Mouse (Mus musculus) stomach, embryonic 14.5 days (tissue): ENCODE measurements around the gene Fam126a. TPM values are rescaled to one million over a fixed set of nuclear protein-coding genes. Genes with fewer than 3 reads are reported as not detected.
A peak's percentile ranks its signal among the peaks of the same experiment; 100 is the strongest.
"Not testable (repeated sequence)": the region's sequence is repeated elsewhere in the genome, so short reads cannot be mapped to it uniquely, and the experiment has no call there.

ENCODE experiments used
- ATAC-seq: fragments of 200-750 bp; cut with Nextera tagmentation; 2 replicates; pipeline ENCODE4 v1.8.0; 2017; ENCODE audit warnings: low read depth, moderate TSS enrichment; ENCODE audit not compliant: insufficient number of reproducible peaks, insufficient read depth, low FRiP score
- H3K27ac ChIP-seq: fragments of 300-500 bp; sonication (generic); 2 replicates; pipeline ENCODE4 v1.5.1; 2014; ENCODE audit warnings: mild to moderate bottlenecking, low read length, moderate library complexity, mixed read lengths
- H3K27me3 ChIP-seq: fragments of 300-500 bp; sonication (generic); 2 replicates; pipeline ENCODE4 v1.6.1; 2014; ENCODE audit warnings: low read length, control low read depth, mixed read lengths; ENCODE audit not compliant: control insufficient read depth, insufficient read depth
- H3K36me3 ChIP-seq: fragments of 300-500 bp; sonication (generic); 2 replicates; pipeline ENCODE4 v1.6.1; 2014; ENCODE audit warnings: mild to moderate bottlenecking, control low read depth, low read length, moderate library complexity, mixed read lengths; ENCODE audit not compliant: control insufficient read depth, insufficient read depth
- H3K4me1 ChIP-seq: fragments of 300-500 bp; sonication (generic); 2 replicates; pipeline ENCODE4 v1.6.1; 2014; ENCODE audit warnings: low read length, control low read depth, mixed read lengths; ENCODE audit not compliant: control insufficient read depth, insufficient read depth
- H3K4me2 ChIP-seq: fragments of 300-500 bp; sonication (generic); replicated peaks from 2 replicates; pipeline ENCODE4 v1.6.1; 2014; ENCODE audit warnings: low read depth, low read length, control low read depth
- H3K4me3 ChIP-seq: fragments of 300-500 bp; sonication (generic); 2 replicates; pipeline ENCODE4 v1.5.1; 2014; ENCODE audit warnings: low read depth, low read length, control low read depth
- H3K9ac ChIP-seq: fragments of 300-500 bp; sonication (generic); replicated peaks from 2 replicates; pipeline ENCODE4 v1.6.1; 2014; ENCODE audit warnings: low read depth, mild to moderate bottlenecking, control low read depth, low read length, moderate library complexity, mixed read lengths
- H3K9me3 ChIP-seq: fragments of 300-500 bp; sonication (generic); 2 replicates; pipeline ENCODE4 v1.6.1; 2016; ENCODE audit warnings: low read depth, low read length, control low read depth; ENCODE audit not compliant: control insufficient read depth
- WGBS: fragments of 180-500 bp; shearing (Covaris S2); extraction: QIAGEN DNeasy Blood & Tissue Kit; methylation state at CpG from one replicate; pipeline ENCODE4 v1.1.7; 2014; 5-methylcytosine and 5-hydroxymethylcytosine counted together
- polyA plus RNA-seq: library from polyadenylated mRNA; unstranded; fragments of >200 nt; fragmentation: Nextera tagmentation; extraction: Ambion mirVana; gene quantifications from 2 replicates; pipeline ENCODE4 v1.2.1, GENCODE M21; 2014

Gene Fam126a
- polyA plus RNA-seq, 1 experiment from 2014 or later: 21.3 TPM

DNA sequence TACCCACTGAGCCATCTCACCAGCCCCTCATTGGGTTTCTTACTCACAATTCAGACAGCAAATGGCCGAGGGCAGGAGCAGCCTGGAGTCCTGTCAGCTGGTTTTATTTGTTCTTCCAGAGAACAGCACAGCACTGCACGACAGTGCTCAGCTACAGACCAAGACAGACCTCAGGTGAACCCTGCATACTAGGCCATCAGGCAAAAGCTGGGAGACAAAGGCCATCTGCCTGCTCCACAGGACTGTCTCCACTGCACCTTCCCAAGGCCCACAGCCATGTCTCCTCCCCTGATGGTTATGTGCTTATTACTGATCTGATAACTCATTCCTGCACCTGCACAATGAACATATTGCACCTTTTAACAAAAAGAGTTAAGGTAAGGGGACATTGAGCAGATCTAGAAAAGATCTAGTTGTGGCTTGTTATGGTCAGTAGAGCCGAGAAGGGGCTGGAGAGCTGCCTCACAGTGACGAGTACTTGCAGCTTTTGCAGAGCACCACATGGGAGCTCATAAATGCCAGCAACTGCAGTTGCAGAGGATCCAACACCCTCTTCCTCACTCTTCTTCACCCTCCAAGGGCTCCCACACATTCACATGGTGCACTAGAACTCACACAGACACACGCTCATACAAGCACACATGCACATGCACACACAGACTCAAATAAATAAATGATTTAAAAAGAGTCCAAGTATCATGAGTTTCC is 137.2 kb downstream of the Fam126a start:
- H3K9ac ChIP-seq: no peak overlapping the region
- no peaks in the 10 kb centered on the region for H3K9me3 ChIP-seq
- H3K4me1 ChIP-seq: no peaks in the 10 kb centered on the region
- H3K4me2 ChIP-seq: no peak overlapping the region
- H3K27ac ChIP-seq: no peak overlapping the region
- WGBS: 75% methylated on average over 5 of the region's 5 CpGs
- no peak for ATAC-seq
- H3K36me3 ChIP-seq: no peaks in the 10 kb centered on the region
- no peaks in the 10 kb centered on the region for H3K27me3 ChIP-seq
- H3K4me3 ChIP-seq: no peak overlapping the region

DNA sequence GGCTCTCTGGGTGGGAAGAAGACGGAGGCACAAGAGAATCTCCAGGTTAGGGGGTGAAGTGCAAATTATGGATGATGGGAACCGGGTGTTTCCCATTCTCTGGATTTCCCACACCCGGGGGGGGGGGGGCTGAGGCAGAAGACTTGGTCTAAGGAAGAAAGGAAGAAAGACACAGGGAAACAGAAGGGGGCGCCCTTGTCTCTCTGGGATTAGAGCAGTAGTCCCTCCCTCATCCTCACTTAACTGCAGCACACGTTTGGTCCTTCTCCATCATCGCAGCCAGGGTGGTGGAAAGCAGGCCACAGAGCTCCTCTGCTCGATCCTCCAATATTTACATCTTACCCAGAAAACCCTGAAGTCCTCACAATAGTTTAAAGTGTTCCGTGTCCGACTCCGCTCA is 139.8 kb downstream of the Fam126a start:
- no peak overlapping the region for H3K9ac ChIP-seq
- H3K27me3 ChIP-seq: no peaks in the 10 kb centered on the region
- no peaks in the 10 kb centered on the region for H3K36me3 ChIP-seq
- WGBS: 42% methylated on average over 10 of the region's 10 CpGs
- no peak overlapping the region for H3K4me2 ChIP-seq
- H3K9me3 ChIP-seq: no peaks in the 10 kb centered on the region
- peak; percentile 56; the same call in 1 of the 2 replicates for ATAC-seq
- H3K27ac ChIP-seq: no peak overlapping the region
- H3K4me3 ChIP-seq: no peak overlapping the region
- no peaks in the 10 kb centered on the region for H3K4me1 ChIP-seq

DNA sequence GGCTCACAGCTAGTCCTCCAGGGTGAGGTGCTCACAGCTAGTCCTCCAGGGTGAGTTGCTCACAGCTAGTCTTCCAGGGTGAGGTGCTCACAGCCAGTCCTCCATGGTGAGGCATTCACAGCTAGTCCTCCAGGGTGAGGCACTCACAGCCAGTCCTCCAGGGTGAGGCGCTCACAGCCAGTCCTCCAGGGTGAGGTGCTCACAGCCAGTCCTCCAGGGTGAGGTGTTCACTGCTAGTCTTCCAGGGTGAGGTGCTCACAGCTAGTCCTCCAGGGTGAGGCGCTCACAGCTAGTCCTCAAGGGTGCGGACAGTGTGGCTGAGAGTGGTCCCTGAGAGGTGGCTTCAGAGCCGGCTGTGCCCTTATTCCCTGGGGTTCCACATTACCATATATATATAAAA is 141.0 kb downstream of the Fam126a start:
- Histone ChIP-seq H3K9ac (no peak overlapping the region), H3K9me3 (no peaks in the 10 kb centered on the region), H3K4me1 (no peaks in the 10 kb centered on the region), H3K4me2 (no peak overlapping the region), H3K27me3 (no peaks in the 10 kb centered on the region), H3K4me3 (no peak overlapping the region), H3K36me3 (no peaks in the 10 kb centered on the region), H3K27ac (no peak overlapping the region)
- 77% methylated on average over 4 of the region's 4 CpGs for WGBS
- ATAC-seq: no peak

DNA sequence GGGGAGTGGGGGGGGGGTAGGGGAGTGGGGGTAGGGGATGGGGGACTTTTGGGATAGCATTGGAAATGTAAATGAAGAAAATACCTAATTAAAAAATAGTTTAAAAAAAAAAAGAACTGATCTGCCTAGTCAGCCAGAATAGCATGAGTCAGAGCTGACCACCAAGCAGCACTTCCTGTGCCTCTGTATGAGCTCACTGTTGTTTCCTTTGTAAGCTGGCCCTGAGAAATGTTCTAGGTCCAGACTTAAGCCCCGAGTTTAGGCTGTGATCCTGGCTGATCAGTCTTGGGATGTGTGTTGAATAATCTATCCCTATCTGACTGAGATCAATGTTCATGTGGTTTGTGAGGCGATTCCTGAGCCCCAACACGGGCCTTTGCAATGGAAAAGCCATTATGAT is 143.4 kb downstream of the Fam126a start:
- H3K4me2 ChIP-seq: no peak overlapping the region
- no peak overlapping the region for H3K9ac ChIP-seq
- H3K36me3 ChIP-seq: no peaks in the 10 kb centered on the region
- no peaks in the 10 kb centered on the region for H3K27me3 ChIP-seq
- no peak overlapping the region for H3K4me3 ChIP-seq
- ATAC-seq: no peak
- H3K9me3 ChIP-seq: no peaks in the 10 kb centered on the region
- no peaks in the 10 kb centered on the region for H3K4me1 ChIP-seq
- 72% methylated on average over 3 of the region's 3 CpGs for WGBS
- no peak overlapping the region for H3K27ac ChIP-seq

DNA sequence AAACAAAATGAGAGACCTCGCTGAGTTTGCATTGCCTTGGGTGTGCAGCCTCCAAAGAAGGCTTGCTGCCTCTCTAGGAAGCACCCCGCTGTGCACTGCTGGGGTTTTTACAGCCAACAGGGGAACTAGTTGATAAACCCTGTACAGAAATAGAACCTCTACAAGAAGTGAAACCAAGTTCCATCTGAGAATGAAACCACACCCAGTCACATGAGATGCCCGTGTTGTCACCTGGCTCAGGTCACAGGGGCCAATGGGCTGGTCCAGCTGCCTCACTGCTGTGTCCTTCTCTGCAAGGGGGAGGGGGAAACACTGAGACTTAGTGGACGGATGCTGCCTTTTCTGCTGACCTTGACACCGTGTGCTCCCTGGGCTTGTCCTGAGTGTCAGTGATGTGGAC is 156.0 kb downstream of the Fam126a start:
- Histone ChIP-seq H3K9me3 (no peaks in the 10 kb centered on the region), H3K9ac (no peak overlapping the region), H3K27ac (no peak overlapping the region), H3K4me3 (no peak overlapping the region), H3K36me3 (no peaks in the 10 kb centered on the region), H3K4me2 (no peak overlapping the region), H3K27me3 (no peaks in the 10 kb centered on the region), H3K4me1 (no peaks in the 10 kb centered on the region)
- ATAC-seq: no peak
- WGBS: 52% methylated on average over 5 of the region's 5 CpGs

DNA sequence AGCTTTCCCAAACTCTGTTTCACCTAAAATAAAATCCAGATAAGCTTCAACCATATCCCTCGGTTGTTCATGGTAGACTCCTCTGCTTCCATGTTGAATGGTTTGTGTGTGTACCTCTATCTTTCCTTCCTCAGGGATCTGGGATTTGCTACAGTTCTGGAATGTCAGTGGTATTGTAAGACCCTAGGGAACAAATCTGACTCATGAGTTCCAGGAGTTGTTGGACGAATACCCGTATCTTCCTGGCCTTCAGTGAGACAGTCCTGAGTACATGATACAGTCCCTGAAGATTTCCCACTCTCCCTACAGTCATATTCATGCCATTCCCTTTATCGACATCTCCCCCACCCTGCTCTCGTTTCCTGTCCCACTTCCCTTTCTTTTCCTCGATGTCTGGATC is 157.9 kb downstream of the Fam126a start:
- Histone ChIP-seq H3K36me3 (no peaks in the 10 kb centered on the region), H3K9me3 (no peaks in the 10 kb centered on the region), H3K27me3 (no peaks in the 10 kb centered on the region), H3K4me1 (no peaks in the 10 kb centered on the region), H3K9ac (no peak overlapping the region), H3K4me3 (no peak overlapping the region), H3K27ac (no peak overlapping the region), H3K4me2 (no peak overlapping the region)
- 76% methylated on average over 6 of the region's 6 CpGs for WGBS
- ATAC-seq: no peak

DNA sequence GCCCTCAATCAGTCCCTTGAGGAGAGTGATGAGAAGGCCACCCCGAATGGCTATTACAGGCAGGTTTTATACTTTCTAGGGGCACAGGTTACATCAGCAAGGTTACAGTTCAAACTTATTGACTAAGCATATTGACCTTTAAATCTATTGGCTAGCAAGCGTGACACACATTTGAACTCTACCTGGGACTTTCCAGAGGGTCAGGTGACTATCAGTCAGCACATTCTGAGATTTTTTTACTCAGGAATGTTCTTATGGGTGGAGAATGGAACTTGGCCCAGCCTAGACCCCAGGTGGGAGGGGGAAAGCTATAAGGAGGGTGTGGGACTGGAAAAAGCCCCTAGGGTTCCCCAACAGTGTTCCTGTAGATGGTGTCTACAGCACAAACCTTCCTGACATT is 159.2 kb downstream of the Fam126a start:
- H3K9me3 ChIP-seq, H3K4me3 ChIP-seq, H3K9ac ChIP-seq, H3K4me1 ChIP-seq, H3K27ac ChIP-seq, ATAC-seq, H3K36me3 ChIP-seq, H3K4me2 ChIP-seq, H3K27me3 ChIP-seq: not testable (repeated sequence)
- WGBS: 81% methylated on average over 2 of the region's 2 CpGs

DNA sequence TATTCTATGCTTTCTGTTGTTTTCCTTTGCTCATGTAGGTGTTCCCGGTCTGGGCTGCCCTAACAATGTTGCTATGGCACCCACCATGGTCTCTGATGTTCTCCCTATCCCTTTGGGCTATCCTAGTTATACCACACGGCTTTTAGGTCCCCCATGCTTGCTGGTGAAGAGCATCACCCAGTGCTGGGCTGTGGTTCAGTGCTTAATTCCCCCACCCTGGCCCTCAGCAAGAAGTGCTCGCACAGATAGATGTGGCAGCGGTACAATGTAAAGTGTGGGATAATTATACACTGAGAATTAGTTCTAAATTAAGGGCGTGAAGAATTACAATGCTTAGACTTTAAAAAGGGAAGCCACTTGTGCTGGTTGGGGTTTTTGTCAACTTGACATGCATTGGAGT is 164.5 kb downstream of the Fam126a start:
- H3K4me2 ChIP-seq: no peak overlapping the region
- 85% methylated on average over 5 of the region's 5 CpGs for WGBS
- no peak overlapping the region for H3K9ac ChIP-seq
- no peaks in the 10 kb centered on the region for H3K27me3 ChIP-seq
- H3K4me3 ChIP-seq: no peak overlapping the region
- no peaks in the 10 kb centered on the region for H3K9me3 ChIP-seq
- peaks cover 14% of the 10 kb centered on the region; the same call in 1 of the 2 replicates for H3K4me1 ChIP-seq
- H3K36me3 ChIP-seq: no peaks in the 10 kb centered on the region
- H3K27ac ChIP-seq: no peak overlapping the region
- ATAC-seq: no peak
